Comparison of ENCODE assay signal across 12 mouse cellular contexts in genomic region chr1:92348353-92349005, GRCm38 (mm10).
DNase-seq lines count a peak whose midpoint lies in the region; ATAC-seq and TF ChIP-seq lines count a peak whose summit lies in the region.
"Had no signal": no experiment of that assay in that cellular context is flagged by ENCODE, and none has a peak within 500 bp of the region (broad histone marks: within the 10 kb centered on the region; RNA-seq: fewer than 3 reads in every experiment).

No protein-coding gene starts in this region.

- H3K9me3 ChIP-seq in heart, embryonic 12.5 days (replicated peaks) = no peaks in the 10 kb centered on the region; the same call in 1 of the 2 replicates
- no peaks in the 10 kb centered on the region for H3K9me3 ChIP-seq in ES-Bruce4 (replicated peaks; ENCODE audit: control insufficient read depth, insufficient read depth, low read length, poor library complexity, severe bottlenecking)
- H3K9me3 ChIP-seq: hindbrain, embryonic 15.5 days; midbrain, embryonic 15.5 days had no signal

- TF ChIP-seq POLR2A in ES-Bruce4 (IDR thresholded peaks at IDR 0.05; ENCODE audit: insufficient read depth, low read length) = no peak

- no peak overlapping the region for H3K27ac ChIP-seq in heart, embryonic 12.5 days (ENCODE audit: poor library complexity, severe bottlenecking)
- peak overlapping the region; percentile 28 for H3K27ac ChIP-seq in ES-Bruce4 (ENCODE audit: insufficient read depth, low read length)
- H3K27ac ChIP-seq: hindbrain, embryonic 15.5 days; midbrain, embryonic 15.5 days had no signal

- no peaks in the 10 kb centered on the region for H3K36me3 ChIP-seq in heart, embryonic 12.5 days
- no peaks in the 10 kb centered on the region for H3K36me3 ChIP-seq in ES-Bruce4 (ENCODE audit: control insufficient read depth, insufficient read depth, low read length, poor library complexity, severe bottlenecking)
- H3K36me3 ChIP-seq: hindbrain, embryonic 15.5 days; midbrain, embryonic 15.5 days had no signal

- H3K9ac ChIP-seq in heart, embryonic 12.5 days = no peak overlapping the region
- H3K9ac ChIP-seq in ES-Bruce4 (ENCODE audit: low read depth, poor library complexity, severe bottlenecking) = no peak overlapping the region
- H3K9ac ChIP-seq: hindbrain, embryonic 15.5 days; liver, postnatal 0 days; midbrain, embryonic 15.5 days had no signal

- no peak overlapping the region for H3K4me2 ChIP-seq in heart, embryonic 12.5 days
- H3K4me2 ChIP-seq: hindbrain, embryonic 15.5 days; midbrain, embryonic 15.5 days had no signal

- peak; percentile 78; the same call in 1 of the 2 replicates for TF ChIP-seq EP300 in ES-Bruce4 (IDR thresholded peaks at IDR 0.05; ENCODE audit: insufficient read depth, low read depth, low read length)

- no peak for TF ChIP-seq CTCF in ES-Bruce4 (IDR thresholded peaks at IDR 0.05; ENCODE audit: low read depth, low read length)

- H3K4me3 ChIP-seq in heart, embryonic 12.5 days = no peak overlapping the region
- H3K4me3 ChIP-seq in ES-Bruce4 (ENCODE audit: low read depth, low read length) = peak overlapping the region; percentile 8
- H3K4me3 ChIP-seq: hindbrain, embryonic 15.5 days; midbrain, embryonic 15.5 days had no signal

- WGBS in heart, embryonic 12.5 days = 53% methylated on average over 17 of the region's 17 CpGs

- DNase-seq in heart, adult 18-20 months = peak; percentile 40 to 54
- DNase-seq in NIH3T3 (ENCODE audit: low read depth) = peak; percentile 58
- peak; percentile 75 for DNase-seq in fat pad, adult 2 months (ENCODE audit: extremely low read depth, low read depth, low spot score)
- DNase-seq in yolk sac, embryonic 10.5 days (ENCODE audit: low spot score) = no peak
- DNase-seq in left cerebral cortex, adult 18-20 months (ENCODE audit: low spot score in 2 of 2) = no peak
- DNase-seq in layer of hippocampus, postnatal 36 days = no peak
- DNase-seq: kidney, postnatal 10 days; liver, postnatal 0 days had no signal

- no peaks in the 10 kb centered on the region for H3K27me3 ChIP-seq in heart, embryonic 12.5 days (replicated peaks)
- H3K27me3 ChIP-seq in ES-Bruce4 (ENCODE audit: control insufficient read depth, insufficient read depth, low read length, poor library complexity, severe bottlenecking) = no peaks in the 10 kb centered on the region
- H3K27me3 ChIP-seq: hindbrain, embryonic 15.5 days; midbrain, embryonic 15.5 days had no signal

- peaks cover 5% of the 10 kb centered on the region; the same call in 1 of the 2 replicates for H3K4me1 ChIP-seq in heart, embryonic 12.5 days (replicated peaks)
- H3K4me1 ChIP-seq in ES-Bruce4 (ENCODE audit: control insufficient read depth, insufficient read depth, low read length) = peaks cover 3% of the 10 kb centered on the region
- H3K4me1 ChIP-seq: hindbrain, embryonic 15.5 days; midbrain, embryonic 15.5 days had no signal

- ATAC-seq in heart, embryonic 12.5 days (ENCODE audit: insufficient number of reproducible peaks, low FRiP score) = no peak
- ATAC-seq: liver, postnatal 0 days; midbrain, embryonic 15.5 days had no signal

Comparison
In these comparisons a context has a peak if more than half of its experiments do, and no peak if none do; other contexts are left out.
1. DNase-seq: peak in heart, adult 18-20 months (2 of 2), NIH3T3 (single experiment) and fat pad, adult 2 months (single experiment); none in yolk sac, embryonic 10.5 days (single experiment), left cerebral cortex, adult 18-20 months (0 of 2) and layer of hippocampus, postnatal 36 days (0 of 2).